Mouse (Mus musculus): ENCODE results near the gene Ccdc115.

Gene Ccdc115

GRCm38 (mm10) chr1:34439215-34439960 lies at the start of gene Ccdc115, which contains the start of gene Imp4:
Gene Ccdc115 (minus strand): TSS chr1:34439672.
Gene Imp4 (plus strand): TSS chr1:34439851.
- DNase-seq, result peak; percentile 94 to 97

- no peak for DNase-seq
Observed at GRCm38 (mm10) chr1:34487383-34487782, 47.9 kb upstream of the Ccdc115 start.

GRCm38 (mm10) chr1:34485461-34486188 lies 46.2 kb upstream of the Ccdc115 start:
- peak; percentile 85 to 91 for DNase-seq

- no peak for DNase-seq
Observed at GRCm38 (mm10) chr1:34484470-34484869, 45.0 kb upstream of the Ccdc115 start.

GRCm38 (mm10) chr1:34481920-34482669 lies 42.6 kb upstream of the Ccdc115 start:
- no peak for DNase-seq

- DNase-seq, result no peak
Observed at GRCm38 (mm10) chr1:34480801-34481200, 41.3 kb upstream of the Ccdc115 start.

GRCm38 (mm10) chr1:34478891-34479655 lies 39.6 kb upstream of the Ccdc115 start:
- no peak for DNase-seq

- DNase-seq, result peak; percentile 13 to 17
Observed at GRCm38 (mm10) chr1:34472427-34473300, 33.2 kb upstream of the Ccdc115 start.

- no peak for DNase-seq
Observed at GRCm38 (mm10) chr1:34469801-34470200, 30.3 kb upstream of the Ccdc115 start.

GRCm38 (mm10) chr1:34468500-34468899 lies 29.0 kb upstream of the Ccdc115 start:
- DNase-seq, result no peak

GRCm38 (mm10) chr1:34468051-34468450 lies 28.6 kb upstream of the Ccdc115 start:
- DNase-seq, result no peak

GRCm38 (mm10) chr1:34465445-34465844 lies 26.0 kb upstream of the Ccdc115 start:
- DNase-seq, result no peak

GRCm38 (mm10) chr1:34464310-34464817 lies 24.9 kb upstream of the Ccdc115 start:
- DNase-seq, result no peak

- peak; percentile 67 to 70 for DNase-seq
Observed at GRCm38 (mm10) chr1:34462766-34463165, 23.3 kb upstream of the Ccdc115 start.

- no peak for DNase-seq
Observed at GRCm38 (mm10) chr1:34460061-34460441, 20.6 kb upstream of the Ccdc115 start.

- peak; percentile 93 to 97 for DNase-seq
Observed at GRCm38 (mm10) chr1:34459284-34460060, 20.0 kb upstream of the Ccdc115 start, which contains the start of gene Ptpn18. Gene Ptpn18 (plus strand): TSS chr1:34459762.

GRCm38 (mm10) chr1:34458431-34458830 lies 19.0 kb upstream of the Ccdc115 start:
- DNase-seq, result no peak

- DNase-seq, result no peak
Observed at GRCm38 (mm10) chr1:34443124-34443523, 3.7 kb upstream of the Ccdc115 start.

GRCm38 (mm10) chr1:34439961-34440630 lies 624 bp upstream of the Ccdc115 start:
- DNase-seq, result peak in 1 of 2 experiments; percentile 40
